Mouse (Mus musculus): Measurements from ENCODE around the gene Ybx1.

DNA sequence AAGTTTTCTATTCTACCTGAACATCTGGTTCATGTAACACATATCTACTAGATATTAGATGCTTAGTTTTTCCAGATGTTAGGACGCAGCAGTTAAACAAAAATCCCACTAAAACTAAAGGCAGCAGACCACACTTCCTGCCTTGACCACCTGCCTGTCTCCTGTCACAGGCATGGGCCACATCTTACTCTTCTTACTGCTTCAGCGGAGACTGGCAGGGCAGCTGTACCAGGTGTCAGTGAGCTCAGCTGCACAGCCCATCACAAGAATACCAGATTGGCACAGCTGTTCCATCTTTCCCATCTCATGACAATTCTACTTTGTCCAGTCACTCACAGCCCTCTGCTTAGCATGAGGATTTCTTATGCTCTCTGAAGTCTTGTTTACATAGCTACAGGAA lies 3.0 kb upstream of the Ybx1 start:
- TF ChIP-seq CTCF (IDR thresholded peaks at IDR 0.05; ENCODE audit: borderline replicate concordance, insufficient read depth, low read depth, low read length) (no peak), POLR2A (IDR thresholded peaks at IDR 0.05; ENCODE audit: borderline replicate concordance, insufficient read depth, low read length) (no peak)

Measured in cerebellum, adult 2 months (tissue).